Mouse (Mus musculus) hindbrain, embryonic 11.5 days (tissue): Measurements from ENCODE around the gene Gm21762. TPM values are rescaled to one million over a fixed set of nuclear protein-coding genes. Genes with fewer than 3 reads are reported as not detected.
"Not testable (repeated sequence)": the region's sequence is repeated elsewhere in the genome, so short reads cannot be mapped to it uniquely, and the experiment has no call there.

ENCODE experiments used
- ATAC-seq: fragments of 200-750 bp; cut with Nextera tagmentation; 2 replicates; pipeline ENCODE4 v1.8.0; 2017; ENCODE audit warnings: mild to moderate bottlenecking, moderate TSS enrichment, moderate library complexity; ENCODE audit not compliant: low FRiP score
- DNase-seq: peaks from one replicate; pipeline ENCODE4 v3.0.0-alpha.2; 2015; ENCODE audit warnings: low spot score
- H3K27ac ChIP-seq: fragments of 300-500 bp; sonication (generic); 2 replicates; pipeline ENCODE4 v1.5.1; 2014; ENCODE audit warnings: mild to moderate bottlenecking, low read depth, low read length
- H3K27me3 ChIP-seq: fragments of 300-500 bp; sonication (generic); 2 replicates; pipeline ENCODE4 v1.6.1; 2014; ENCODE audit warnings: mild to moderate bottlenecking, low read length, moderate library complexity, mixed read lengths; ENCODE audit not compliant: control insufficient read depth, insufficient read depth
- H3K36me3 ChIP-seq: fragments of 300-500 bp; sonication (generic); 2 replicates; pipeline ENCODE4 v1.6.1; 2014; ENCODE audit warnings: mild to moderate bottlenecking, low read length, moderate library complexity, mixed read lengths; ENCODE audit not compliant: control insufficient read depth, insufficient read depth
- H3K4me1 ChIP-seq: fragments of 300-500 bp; sonication (generic); replicated peaks from 2 replicates; pipeline ENCODE4 v1.6.1; 2014; ENCODE audit warnings: low read length, mixed read lengths; ENCODE audit not compliant: control insufficient read depth, insufficient read depth
- H3K4me2 ChIP-seq: fragments of 300-500 bp; sonication (generic); replicated peaks from 2 replicates; pipeline ENCODE4 v1.6.1; 2014; ENCODE audit warnings: mild to moderate bottlenecking, low read depth, low read length
- H3K4me3 ChIP-seq: fragments of 300-500 bp; sonication (generic); 2 replicates; pipeline ENCODE4 v1.5.1; 2014; ENCODE audit warnings: low read depth, low read length
- H3K9ac ChIP-seq: fragments of 300-500 bp; sonication (generic); 2 replicates; pipeline ENCODE4 v1.6.1; 2014; ENCODE audit warnings: low read depth, low read length
- H3K9me3 ChIP-seq: fragments of 300-500 bp; sonication (generic); 2 replicates; pipeline ENCODE4 v1.6.1; 2016; ENCODE audit warnings: low read length; ENCODE audit not compliant: control insufficient read depth
- WGBS: fragments of 180-500 bp; shearing (Covaris S2); extraction: QIAGEN DNeasy Blood & Tissue Kit; methylation state at CpG from one replicate; pipeline ENCODE4 v1.1.7; 2014; 5-methylcytosine and 5-hydroxymethylcytosine counted together
- polyA plus RNA-seq: library from polyadenylated mRNA; unstranded; fragments of >200 nt; fragmentation: Nextera tagmentation; extraction: Ambion mirVana; gene quantifications from 2 replicates; pipeline ENCODE4 v1.2.1, GENCODE M21; 2014

The Gm21762 gene
- not detected in 2 replicates for polyA plus RNA-seq

GRCm38 (mm10) chr13:120215847-120216246 is at the start of gene Gm21762:
Gm21762 (minus strand) TSS chr13:120215947.
- not testable (repeated sequence) for DNase-seq, H3K27me3 ChIP-seq, H3K9me3 ChIP-seq, H3K27ac ChIP-seq, H3K9ac ChIP-seq, H3K4me2 ChIP-seq, H3K36me3 ChIP-seq, H3K4me1 ChIP-seq, ATAC-seq, H3K4me3 ChIP-seq
- no CpG with 5 or more reads among the region's 2 CpGs for WGBS

GRCm38 (mm10) chr13:120262870-120263269 is 47.1 kb upstream of the Gm21762 start, which contains the start of gene AF067061:
AF067061 (plus strand) TSS chr13:120263114.
- ATAC-seq, H3K4me2 ChIP-seq: not testable (repeated sequence)
- WGBS = 87% methylated on average over 2 of the region's 2 CpGs

DNA sequence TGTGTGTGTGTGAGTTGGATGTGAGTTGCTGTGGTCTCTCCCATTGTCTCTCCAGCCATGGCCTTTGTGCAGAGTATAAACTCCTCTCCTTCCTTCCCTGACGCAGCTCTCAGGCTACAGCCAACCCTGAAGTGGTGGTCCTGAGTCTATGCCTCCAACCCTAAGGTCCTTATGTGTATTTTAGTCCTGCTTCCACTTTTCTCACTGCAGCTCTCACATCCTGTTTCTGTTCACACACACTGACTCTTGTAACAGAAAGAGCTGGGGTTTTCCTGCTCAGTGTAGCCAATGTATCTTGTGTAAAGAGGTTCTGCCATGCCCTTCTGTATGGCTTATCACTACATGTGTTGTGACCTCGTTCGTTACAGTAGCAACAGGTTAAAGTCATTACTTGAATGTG is 44.0 kb upstream of the Gm21762 start:
- 70% methylated on average over 3 of the region's 3 CpGs for WGBS
- not testable (repeated sequence) for H3K4me2 ChIP-seq

More at GRCm38 (mm10) chr13:120262870-120263269, 47.1 kb upstream of the Gm21762 start, which contains the start of gene AF067061:
- H3K36me3 ChIP-seq, H3K27me3 ChIP-seq, H3K27ac ChIP-seq, H3K4me3 ChIP-seq, H3K9ac ChIP-seq, DNase-seq, H3K4me1 ChIP-seq, H3K9me3 ChIP-seq: not testable (repeated sequence)

DNA sequence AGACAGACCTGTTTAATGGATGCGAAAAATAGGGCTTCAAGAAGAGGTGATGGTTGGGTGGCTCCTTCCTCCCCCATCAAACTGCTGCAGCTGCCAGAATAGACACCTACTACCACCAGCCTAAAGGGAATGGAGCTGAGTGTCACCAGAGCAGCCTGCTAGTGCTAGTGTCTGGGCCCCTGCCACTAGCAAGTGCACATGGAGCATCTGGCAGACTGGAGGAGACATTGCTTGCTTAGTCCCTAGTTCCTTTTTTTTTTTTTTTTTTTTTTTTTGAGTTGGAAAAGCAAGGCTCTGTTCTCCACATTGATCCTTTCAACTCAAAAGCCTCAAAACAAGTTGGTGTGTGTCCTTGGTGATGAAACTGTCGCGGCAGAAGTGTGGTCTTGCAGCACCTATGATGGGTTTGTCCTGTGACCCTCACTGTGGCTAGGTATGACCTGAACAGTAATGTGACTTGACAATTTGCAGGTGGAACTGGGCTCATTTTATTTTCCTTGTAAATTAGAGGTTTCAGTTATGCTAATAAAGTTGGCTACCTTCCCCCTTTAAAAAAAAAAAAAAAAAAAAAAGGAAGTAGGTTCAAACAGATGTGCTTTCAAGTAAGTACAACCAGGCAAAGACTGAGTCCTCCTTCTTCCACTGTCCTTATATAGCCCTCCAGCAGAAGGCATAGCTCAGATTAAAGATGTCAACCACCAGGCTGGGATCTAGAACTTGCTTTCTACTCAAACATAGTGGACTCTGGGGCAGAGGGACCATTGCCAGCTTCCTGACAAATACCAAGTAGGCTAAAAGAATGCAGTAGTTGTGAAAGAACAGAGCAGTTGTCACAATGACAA is 43.3 kb upstream of the Gm21762 start:
- 85% methylated on average over 3 of the region's 3 CpGs for WGBS
- not testable (repeated sequence) for H3K4me1 ChIP-seq, ATAC-seq

More for the DNA sequence above, 44.0 kb upstream of the Gm21762 start:
- ATAC-seq, H3K36me3 ChIP-seq, H3K4me3 ChIP-seq, DNase-seq, H3K4me1 ChIP-seq, H3K9ac ChIP-seq, H3K27ac ChIP-seq, H3K27me3 ChIP-seq, H3K9me3 ChIP-seq: not testable (repeated sequence)

DNA sequence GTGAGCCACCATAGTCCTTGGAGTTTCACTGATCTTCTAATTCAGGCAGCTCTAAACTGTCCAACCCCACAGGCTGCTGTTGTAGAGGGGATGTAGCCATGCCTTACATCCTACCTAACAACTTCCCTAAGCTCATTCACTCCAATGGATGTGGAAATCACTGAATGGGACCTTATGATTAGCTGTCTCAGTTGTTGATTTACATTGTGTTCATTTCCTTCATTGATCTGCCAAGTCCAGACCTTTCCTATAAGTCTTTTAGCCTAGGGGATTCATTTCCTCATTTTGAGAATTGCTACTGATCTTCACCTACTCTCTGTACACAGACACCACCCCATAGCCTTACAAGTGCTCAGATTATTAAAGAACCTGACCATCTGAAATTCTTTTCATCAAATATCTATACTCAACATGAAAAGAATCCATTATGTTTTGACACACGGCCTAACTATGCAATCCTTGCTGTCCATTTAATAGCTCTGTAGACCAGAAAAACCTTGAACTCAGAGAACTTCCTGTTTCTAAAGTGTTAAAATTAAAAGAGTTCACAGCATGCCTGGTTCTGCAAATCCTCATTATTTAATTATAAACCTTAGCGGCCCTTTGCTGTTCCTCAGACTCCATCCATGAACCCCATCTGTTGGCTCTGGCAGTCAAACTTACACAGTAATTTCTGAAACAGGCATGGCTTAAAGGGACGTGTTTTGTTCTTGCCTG is 35.6 kb upstream of the Gm21762 start:
- 86% methylated on average over 2 of the region's 3 CpGs for WGBS
- not testable (repeated sequence) for H3K4me1 ChIP-seq, H3K36me3 ChIP-seq, H3K27ac ChIP-seq, DNase-seq, H3K9me3 ChIP-seq, H3K27me3 ChIP-seq, H3K4me3 ChIP-seq, H3K9ac ChIP-seq, H3K4me2 ChIP-seq, ATAC-seq

More for the DNA sequence above, 43.3 kb upstream of the Gm21762 start:
- H3K4me3 ChIP-seq, H3K27me3 ChIP-seq, H3K9ac ChIP-seq, H3K27ac ChIP-seq, H3K36me3 ChIP-seq, H3K4me2 ChIP-seq, H3K9me3 ChIP-seq, DNase-seq: not testable (repeated sequence)

DNA sequence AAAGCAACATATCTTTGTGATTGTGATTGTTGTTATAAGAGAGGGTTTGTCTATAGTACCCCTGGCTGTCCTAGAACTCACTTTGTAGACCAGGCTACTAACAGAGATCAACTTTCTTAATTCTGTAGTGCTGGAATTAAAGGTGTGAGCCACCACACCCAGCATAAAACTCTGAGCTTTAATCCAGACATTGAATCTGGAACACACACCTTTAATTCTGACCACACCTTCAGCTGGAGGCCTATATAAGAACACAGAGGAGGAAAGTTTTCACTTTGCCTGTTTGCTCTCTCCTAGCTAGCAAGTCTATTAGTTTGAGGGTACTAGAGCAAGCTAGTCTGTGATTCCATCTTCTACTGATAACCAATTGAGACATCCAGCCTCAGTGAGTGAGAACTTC is 23.1 kb upstream of the Gm21762 start, which contains the start of gene Gm21731:
Gm21731 (plus strand) TSS at position 301 of the 400 bp plus-strand sequence.
- H3K9me3 ChIP-seq, H3K36me3 ChIP-seq, ATAC-seq, H3K4me3 ChIP-seq, DNase-seq, H3K4me2 ChIP-seq, H3K27me3 ChIP-seq, H3K9ac ChIP-seq, H3K4me1 ChIP-seq, H3K27ac ChIP-seq: not testable (repeated sequence)

GRCm38 (mm10) chr13:120232447-120233049 is 16.8 kb upstream of the Gm21762 start:
- not testable (repeated sequence) for ATAC-seq, H3K36me3 ChIP-seq, H3K4me2 ChIP-seq, H3K27ac ChIP-seq, H3K27me3 ChIP-seq, H3K9me3 ChIP-seq, H3K9ac ChIP-seq, H3K4me1 ChIP-seq, DNase-seq, H3K4me3 ChIP-seq
- WGBS = 75% methylated on average over 12 of the region's 25 CpGs

- H3K27ac ChIP-seq, H3K4me1 ChIP-seq, DNase-seq, H3K36me3 ChIP-seq, H3K27me3 ChIP-seq, H3K9ac ChIP-seq, H3K4me2 ChIP-seq, H3K4me3 ChIP-seq, H3K9me3 ChIP-seq: not testable (repeated sequence)
- 0 out of 2 replicates have a peak, but pooled peaks have one; percentile 30 for ATAC-seq
- 97% methylated on average over 17 of the region's 17 CpGs for WGBS
These were observed 16.1 kb upstream of the Gm21762 start for GRCm38 (mm10) chr13:120231798-120232197.
